Mouse (Mus musculus): ENCODE data around the gene Ccdc62. TPM values are rescaled to one million over a fixed set of nuclear protein-coding genes. Genes with fewer than 3 reads are reported as not detected.

Ccdc62 gene
- polyA plus RNA-seq, 1 experiment = 10.6 TPM

DNA sequence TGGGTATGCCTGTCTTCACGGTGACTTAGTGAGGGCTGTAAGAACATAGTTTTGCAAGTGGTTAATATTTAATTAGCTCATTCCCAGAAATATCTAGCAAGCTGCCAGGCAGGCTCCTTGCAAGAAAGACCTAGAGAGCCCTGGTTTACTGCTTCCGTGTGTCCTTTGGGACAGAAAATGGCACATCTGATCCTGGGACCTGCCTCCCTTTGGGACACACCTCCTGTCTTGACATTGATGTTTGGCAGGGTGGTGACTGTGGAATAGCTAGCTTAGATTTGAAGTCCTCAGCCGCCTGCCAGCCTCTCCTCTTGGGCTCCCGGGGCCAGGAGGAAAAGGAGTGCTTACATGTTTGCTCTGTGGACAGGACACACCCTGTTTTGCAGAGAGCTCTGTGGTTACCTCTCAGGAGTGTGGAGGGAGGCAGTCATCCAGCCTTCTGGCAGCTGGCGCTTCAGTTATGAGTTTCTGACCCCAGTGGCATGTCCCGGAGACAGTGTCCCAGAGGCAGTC, 45.2 kb downstream of the Ccdc62 start:
- 26% methylated on average over 6 of the region's 6 CpGs for WGBS
- peaks cover 14% of the 10 kb centered on the region for H3K4me1 ChIP-seq (ENCODE audit: control insufficient read depth, insufficient read depth, low read length)
- no peak for TF ChIP-seq POLR2A (IDR thresholded peaks at IDR 0.05; ENCODE audit: borderline replicate concordance, control insufficient read depth, low read depth, low read length)
- no peak for TF ChIP-seq CTCF (IDR thresholded peaks at IDR 0.05; ENCODE audit: control insufficient read depth, insufficient read depth, low read length)
- peak overlapping the region; percentile 35 for H3K4me3 ChIP-seq (replicated peaks; ENCODE audit: control insufficient read depth, low read depth, low read length)
- H3K27ac ChIP-seq (ENCODE audit: control insufficient read depth, insufficient read depth, low read depth, low read length, poor library complexity) = peak overlapping the region; percentile 71

DNA sequence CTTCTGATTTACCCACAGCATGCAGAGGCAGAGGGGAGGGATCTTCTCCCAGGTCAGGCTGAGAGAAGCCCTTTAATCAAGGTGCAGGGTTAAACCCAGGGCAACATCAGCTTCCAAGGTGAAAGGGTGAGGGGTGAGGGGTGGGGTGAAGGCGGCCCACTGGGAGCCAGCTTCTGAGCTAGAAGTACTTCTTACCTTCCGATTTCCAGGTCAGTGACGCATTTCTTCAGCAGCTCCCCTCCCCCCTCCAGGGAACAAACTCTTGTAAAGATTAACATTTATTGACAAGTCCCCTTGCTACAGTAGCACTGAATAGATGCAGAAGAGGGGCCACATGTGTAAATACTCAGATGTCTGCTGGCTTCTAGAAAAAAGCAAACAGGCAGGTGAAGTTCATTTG, 46.8 kb downstream of the Ccdc62 start:
- Histone ChIP-seq H3K4me1 (ENCODE audit: control insufficient read depth, insufficient read depth, low read length) (peaks cover 15% of the 10 kb centered on the region), H3K4me3 (replicated peaks; ENCODE audit: control insufficient read depth, low read depth, low read length) (no peak overlapping the region), H3K27ac (ENCODE audit: control insufficient read depth, insufficient read depth, low read depth, low read length, poor library complexity) (no peak overlapping the region)
- TF ChIP-seq CTCF (IDR thresholded peaks at IDR 0.05; ENCODE audit: control insufficient read depth, insufficient read depth, low read length) = no peak
- TF ChIP-seq POLR2A (IDR thresholded peaks at IDR 0.05; ENCODE audit: borderline replicate concordance, control insufficient read depth, low read depth, low read length) = no peak
- WGBS = 90% methylated on average over 3 of the region's 3 CpGs

DNA sequence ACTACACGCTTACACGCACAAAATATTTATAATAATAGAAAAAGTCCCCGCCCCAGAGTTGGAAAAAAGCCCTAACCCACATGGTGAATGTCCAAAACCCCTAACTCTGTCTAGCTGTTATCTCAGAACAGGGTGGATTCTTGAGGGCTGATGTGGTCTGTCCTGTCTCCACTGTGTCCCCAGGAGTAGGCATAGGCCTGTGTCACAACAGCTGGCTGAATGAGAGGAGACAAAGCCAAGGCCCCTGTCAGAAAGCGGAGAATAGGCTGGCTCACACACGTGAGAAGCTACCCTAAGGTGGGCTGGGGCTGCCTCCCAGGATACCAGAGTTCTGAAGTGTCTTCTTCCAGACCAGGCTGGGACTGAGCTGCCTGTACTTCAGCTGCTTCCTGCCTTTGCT, 47.7 kb downstream of the Ccdc62 start:
- TF ChIP-seq CTCF (IDR thresholded peaks at IDR 0.05; ENCODE audit: control insufficient read depth, insufficient read depth, low read length) = no peak
- no peak for TF ChIP-seq POLR2A (IDR thresholded peaks at IDR 0.05; ENCODE audit: borderline replicate concordance, control insufficient read depth, low read depth, low read length)
- whole genome bisulfite sequencing = 58% methylated on average over 5 of the region's 5 CpGs
- H3K27ac ChIP-seq (ENCODE audit: control insufficient read depth, insufficient read depth, low read depth, low read length, poor library complexity) = no peak overlapping the region
- H3K4me3 ChIP-seq (replicated peaks; ENCODE audit: control insufficient read depth, low read depth, low read length) = no peak overlapping the region
- peaks cover 15% of the 10 kb centered on the region for H3K4me1 ChIP-seq (ENCODE audit: control insufficient read depth, insufficient read depth, low read length)

DNA sequence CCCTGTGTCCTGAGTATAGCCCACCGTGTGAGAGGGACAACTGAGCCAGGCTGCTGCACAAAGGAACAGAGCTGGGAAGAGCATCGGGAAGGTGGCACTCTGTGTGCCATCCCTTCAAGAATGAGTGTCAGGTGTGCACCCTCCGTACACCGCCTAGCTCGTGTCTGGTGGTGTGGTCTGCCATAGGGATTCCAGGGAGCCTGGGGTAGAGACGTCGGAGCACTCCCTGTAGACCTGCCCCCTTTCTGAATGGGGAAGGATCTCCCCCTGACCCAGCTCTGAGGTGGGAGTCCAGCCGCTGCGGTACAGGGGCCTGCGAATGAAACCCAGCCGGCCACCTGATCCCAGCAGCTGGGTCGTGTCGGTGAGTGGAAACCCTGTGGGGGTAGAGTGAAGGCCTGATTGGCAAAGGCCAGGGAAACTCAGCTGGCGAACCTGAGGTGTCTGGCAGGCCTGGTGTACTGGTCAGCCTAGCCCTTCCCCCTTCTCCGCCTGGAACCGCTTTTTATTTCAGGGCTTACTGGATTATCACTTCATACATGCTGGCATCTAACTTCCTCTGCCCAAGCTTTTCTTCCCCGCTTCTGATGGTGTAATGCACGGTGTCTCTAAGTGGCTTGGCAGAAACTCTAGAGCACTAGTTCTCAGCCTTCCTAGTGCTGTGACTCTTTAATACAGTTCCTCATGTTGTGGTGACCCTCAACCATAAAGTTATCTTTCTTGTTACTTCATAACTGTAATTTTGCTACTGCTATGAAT, 48.9 kb downstream of the Ccdc62 start:
- TF ChIP-seq POLR2A (IDR thresholded peaks at IDR 0.05; ENCODE audit: borderline replicate concordance, control insufficient read depth, low read depth, low read length) (no peak), CTCF (IDR thresholded peaks at IDR 0.05; ENCODE audit: control insufficient read depth, insufficient read depth, low read length) (no peak)
- 49% methylated on average over 18 of the region's 18 CpGs for WGBS
- Histone ChIP-seq H3K4me3 (replicated peaks; ENCODE audit: control insufficient read depth, low read depth, low read length) (no peak overlapping the region), H3K4me1 (ENCODE audit: control insufficient read depth, insufficient read depth, low read length) (peaks cover 13% of the 10 kb centered on the region), H3K27ac (ENCODE audit: control insufficient read depth, insufficient read depth, low read depth, low read length, poor library complexity) (peak overlapping the region; percentile 29)

DNA sequence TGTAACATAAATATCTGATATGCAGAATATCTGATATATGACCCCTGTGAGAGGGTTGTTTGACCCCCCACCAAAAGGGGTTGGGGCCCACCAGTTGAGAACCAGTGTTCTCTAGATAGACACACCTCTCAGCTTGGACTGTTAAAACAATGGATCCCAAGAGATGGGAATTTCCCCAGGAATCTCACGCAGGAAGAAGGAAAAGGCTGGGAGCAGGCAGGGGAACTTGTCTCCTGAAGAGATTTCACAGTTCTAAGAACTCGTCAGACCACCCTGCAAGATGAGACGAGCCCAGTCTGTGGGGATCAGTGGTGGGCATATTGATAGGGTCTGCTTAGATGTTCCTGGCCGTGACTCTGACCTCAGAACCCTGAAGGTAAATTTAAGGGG, 49.5 kb downstream of the Ccdc62 start:
- no peak for TF ChIP-seq CTCF (IDR thresholded peaks at IDR 0.05; ENCODE audit: control insufficient read depth, insufficient read depth, low read length)
- TF ChIP-seq POLR2A (IDR thresholded peaks at IDR 0.05; ENCODE audit: borderline replicate concordance, control insufficient read depth, low read depth, low read length) = no peak
- Histone ChIP-seq H3K27ac (ENCODE audit: control insufficient read depth, insufficient read depth, low read depth, low read length, poor library complexity) (no peak overlapping the region), H3K4me1 (ENCODE audit: control insufficient read depth, insufficient read depth, low read length) (peaks cover 13% of the 10 kb centered on the region), H3K4me3 (replicated peaks; ENCODE audit: control insufficient read depth, low read depth, low read length) (no peak overlapping the region)
- 69% methylated on average over 4 of the region's 4 CpGs for WGBS

DNA sequence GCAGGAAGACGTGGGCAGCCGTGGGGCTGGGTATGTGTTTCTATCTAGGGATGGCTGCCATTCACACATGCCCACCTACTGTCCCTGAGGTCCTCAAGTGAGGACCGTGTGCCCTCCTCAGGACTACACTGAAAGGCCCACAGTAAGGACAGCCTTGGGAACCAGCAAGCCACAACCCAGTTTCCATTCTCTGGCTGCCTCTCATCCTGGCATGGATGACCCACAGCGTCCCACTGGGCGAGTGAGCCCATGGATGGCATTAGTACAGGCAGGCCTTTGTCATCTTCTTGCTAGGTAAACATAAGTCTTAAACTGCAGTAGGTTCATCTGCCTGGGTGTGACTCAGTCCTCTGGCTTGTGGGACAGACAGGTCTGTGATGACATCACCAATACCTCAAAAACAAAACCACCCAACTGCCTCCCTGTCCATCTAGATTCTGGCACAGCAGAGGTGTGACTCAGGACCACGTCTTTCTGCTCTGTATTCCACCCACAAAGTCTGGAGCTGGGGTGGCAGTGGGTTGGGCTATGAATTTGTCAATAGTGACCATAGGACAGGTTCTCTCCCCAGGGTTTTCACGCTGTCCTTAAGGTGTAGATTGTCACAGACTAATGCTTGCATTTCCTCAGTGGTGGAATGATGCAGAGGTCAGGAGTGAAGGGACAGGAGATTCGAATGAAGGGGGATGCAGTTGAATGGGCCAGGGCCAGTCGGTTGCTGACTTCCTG, 50.2 kb downstream of the Ccdc62 start:
- H3K4me3 ChIP-seq (replicated peaks; ENCODE audit: control insufficient read depth, low read depth, low read length) = no peak overlapping the region
- no peak overlapping the region for H3K27ac ChIP-seq (ENCODE audit: control insufficient read depth, insufficient read depth, low read depth, low read length, poor library complexity)
- peaks cover 12% of the 10 kb centered on the region for H3K4me1 ChIP-seq (ENCODE audit: control insufficient read depth, insufficient read depth, low read length)
- 49% methylated on average over 9 of the region's 9 CpGs for WGBS
- TF ChIP-seq CTCF (IDR thresholded peaks at IDR 0.05; ENCODE audit: control insufficient read depth, insufficient read depth, low read length) = no peak

DNA sequence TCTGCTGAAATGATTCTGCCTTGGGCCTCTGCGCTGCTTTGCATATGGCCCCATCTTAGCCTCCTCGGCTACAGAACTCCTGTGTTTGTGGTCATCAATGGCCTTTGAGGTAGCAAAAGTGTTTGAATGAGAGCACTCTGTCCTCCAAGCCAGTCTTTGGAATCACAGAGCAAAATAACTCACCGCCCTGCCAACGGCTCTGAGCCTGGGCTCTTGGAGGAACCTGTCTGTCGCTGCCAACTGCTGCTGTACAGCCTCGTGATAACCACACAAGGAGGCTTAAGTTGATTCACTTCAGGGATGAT, 50.7 kb downstream of the Ccdc62 start:
- Histone ChIP-seq H3K4me1 (ENCODE audit: control insufficient read depth, insufficient read depth, low read length) (peaks cover 10% of the 10 kb centered on the region), H3K4me3 (replicated peaks; ENCODE audit: control insufficient read depth, low read depth, low read length) (no peak overlapping the region), H3K27ac (ENCODE audit: control insufficient read depth, insufficient read depth, low read depth, low read length, poor library complexity) (no peak overlapping the region)
- WGBS = 23% methylated on average over 6 of the region's 6 CpGs
- TF ChIP-seq POLR2A (IDR thresholded peaks at IDR 0.05; ENCODE audit: borderline replicate concordance, control insufficient read depth, low read depth, low read length) (no peak), CTCF (IDR thresholded peaks at IDR 0.05; ENCODE audit: control insufficient read depth, insufficient read depth, low read length) (no peak)

DNA sequence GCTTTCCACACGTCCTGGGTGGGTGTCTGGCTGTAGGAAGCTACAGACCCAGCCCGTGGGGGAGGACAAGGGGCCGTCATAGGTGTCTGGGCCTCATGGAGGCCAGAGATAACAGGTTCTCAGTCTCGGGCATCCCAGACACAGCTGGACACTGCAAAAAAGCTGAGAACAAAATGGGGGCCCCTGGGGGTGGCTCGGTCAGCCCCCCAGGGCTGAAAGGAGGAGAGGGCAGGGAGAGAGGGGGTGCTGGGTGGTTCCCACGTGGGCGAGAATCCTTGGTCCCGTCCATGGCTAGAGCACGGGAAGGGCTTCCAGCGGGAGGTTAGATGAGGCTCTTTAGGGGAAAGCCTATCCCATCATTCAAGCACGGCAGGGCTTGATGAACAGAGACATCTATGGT, 52.4 kb downstream of the Ccdc62 start:
- H3K27ac ChIP-seq (ENCODE audit: control insufficient read depth, insufficient read depth, low read depth, low read length, poor library complexity) = no peak overlapping the region
- 87% methylated on average over 11 of the region's 11 CpGs for WGBS
- H3K4me3 ChIP-seq (replicated peaks; ENCODE audit: control insufficient read depth, low read depth, low read length) = no peak overlapping the region
- peaks cover 10% of the 10 kb centered on the region for H3K4me1 ChIP-seq (ENCODE audit: control insufficient read depth, insufficient read depth, low read length)
- TF ChIP-seq CTCF (IDR thresholded peaks at IDR 0.05; ENCODE audit: control insufficient read depth, insufficient read depth, low read length) = no peak
- no peak for TF ChIP-seq POLR2A (IDR thresholded peaks at IDR 0.05; ENCODE audit: borderline replicate concordance, control insufficient read depth, low read depth, low read length)
